ENCODE assay signal across 8 mouse cellular contexts in the genomic region with DNA sequence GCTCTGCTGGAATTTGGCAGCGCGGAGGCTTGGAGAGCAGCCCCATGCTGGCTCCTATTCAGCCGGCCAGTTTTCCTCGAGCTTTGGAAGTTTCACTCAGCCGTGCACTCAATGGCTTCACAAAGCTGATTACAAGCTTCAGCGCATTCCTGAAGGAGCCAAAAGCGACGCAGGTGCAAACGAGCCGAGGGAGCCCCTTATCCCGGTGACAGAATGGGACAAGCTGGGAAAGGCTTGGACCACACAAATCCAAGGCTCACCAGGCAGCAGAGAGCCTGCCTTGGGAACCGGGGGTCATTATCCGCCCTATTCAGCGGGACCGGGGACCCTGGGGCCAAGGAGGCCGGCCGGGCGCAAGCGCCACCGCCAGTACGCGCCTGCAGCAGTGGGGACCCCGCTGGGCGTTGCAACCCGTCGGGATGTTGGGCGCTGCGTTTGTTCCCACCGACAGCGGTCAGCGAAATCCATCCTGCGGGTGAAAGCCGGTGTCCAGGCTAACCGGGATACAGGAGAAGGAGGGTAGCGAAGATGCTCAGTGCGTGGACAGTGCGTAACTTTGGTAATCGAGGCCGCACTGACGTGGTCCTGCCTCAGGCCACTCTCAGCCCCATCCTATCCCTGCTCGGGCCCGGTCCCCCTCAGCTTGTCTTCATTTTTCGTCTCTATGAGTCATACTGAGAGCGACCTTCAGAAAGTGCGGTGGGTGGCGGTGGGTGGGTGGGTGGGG. TPM values are rescaled to one million over a fixed set of nuclear protein-coding genes. Genes with fewer than 3 reads are reported as not detected.
DNase-seq lines count a peak whose midpoint lies in the region; ATAC-seq lines count a peak whose summit lies in the region.

No protein-coding gene starts in this region.

- WGBS in midbrain, embryonic 15.5 days = 1% methylated on average over 46 of the region's 46 CpGs

- H3K27me3 ChIP-seq in midbrain, embryonic 15.5 days (replicated peaks) = peaks cover 63% of the 10 kb centered on the region

- 0 out of 2 replicates have a peak overlapping the region, but pooled peaks have one; percentile 7 for H3K9ac ChIP-seq in midbrain, embryonic 15.5 days

- H3K27ac ChIP-seq in midbrain, embryonic 15.5 days = peak overlapping the region; percentile 75

- H3K4me3 ChIP-seq in midbrain, embryonic 15.5 days = peak overlapping the region; percentile 31

- no peaks in the 10 kb centered on the region for H3K9me3 ChIP-seq in midbrain, embryonic 15.5 days

- ATAC-seq in midbrain, embryonic 15.5 days (replicated peaks) = peak; percentile 79

- peak; percentile 73 for DNase-seq in heart, adult 11 months
- DNase-seq in heart, adult 9 months (ENCODE audit: low spot score in 2 of 2) = no peak
- peak; percentile 29 for DNase-seq in cerebellum, adult 9-11 months
- DNase-seq in frontal cortex, postnatal 10 days (ENCODE audit: low spot score in 2 of 2) = peak; percentile 26 to 53
- DNase-seq in kidney, postnatal 4 days = peak; percentile 37 to 57
- DNase-seq in c-Kit-positive CD71-positive TER-119-positive erythroid progenitor cells, embryonic 14.5 days (ENCODE audit: low spot score) = no peak
- DNase-seq in spleen, adult 18-20 months = no peak

- peaks cover 48% of the 10 kb centered on the region for H3K4me1 ChIP-seq in midbrain, embryonic 15.5 days

- H3K36me3 ChIP-seq in midbrain, embryonic 15.5 days (replicated peaks) = no peaks in the 10 kb centered on the region

- H3K4me2 ChIP-seq in midbrain, embryonic 15.5 days = peak overlapping the region; percentile 60

RNA-seq across cellular contexts. Expression of a gene that starts 35.2 kb away (rescaled TPM):
- 2.2 and 2.4 TPM in 2 replicates for polyA plus RNA-seq in midbrain, embryonic 15.5 days (2015; fragmentation: Nextera tagmentation; extraction: Ambion mirVana)

Comparison
In these comparisons a context has a peak if more than half of its experiments do, and no peak if none do; other contexts are left out.
1. DNase-seq: peak in heart, adult 11 months (single experiment), cerebellum, adult 9-11 months (single experiment), frontal cortex, postnatal 10 days (2 of 2) and kidney, postnatal 4 days (2 of 2); none in heart, adult 9 months (0 of 2), c-Kit-positive CD71-positive TER-119-positive erythroid progenitor cells, embryonic 14.5 days (single experiment) and spleen, adult 18-20 months (0 of 2).